16 mouse cellular contexts compared by ENCODE assay signal in genomic region chr11:9533189-9533588, GRCm38 (mm10).
"Had no signal": no experiment of that assay in that cellular context is flagged by ENCODE, and none has a peak within 500 bp of the region (broad histone marks: within the 10 kb centered on the region; RNA-seq: fewer than 3 reads in every experiment).

No protein-coding gene starts in this region.

- ATAC-seq: hindbrain, embryonic 16.5 days; inflammation-experienced regulatory T-cells, adult 6 months; liver, embryonic 12.5 days had no signal

- DNase-seq: gastrocnemius, adult 2 months; gastrocnemius, postnatal 14 days; gastrocnemius, postnatal 36 days; heart, adult 2 months; heart, postnatal 10 days; heart, postnatal 4 days; kidney, adult 18-20 months; kidney, adult 8-10 months; kidney, postnatal 10 days; kidney, postnatal 25 days; kidney, postnatal 4 days; layer of hippocampus, postnatal 36 days; left cerebral cortex, postnatal 4 days had no signal
